Comparison of ENCODE assay signal across 8 mouse cellular contexts in the genomic region with DNA sequence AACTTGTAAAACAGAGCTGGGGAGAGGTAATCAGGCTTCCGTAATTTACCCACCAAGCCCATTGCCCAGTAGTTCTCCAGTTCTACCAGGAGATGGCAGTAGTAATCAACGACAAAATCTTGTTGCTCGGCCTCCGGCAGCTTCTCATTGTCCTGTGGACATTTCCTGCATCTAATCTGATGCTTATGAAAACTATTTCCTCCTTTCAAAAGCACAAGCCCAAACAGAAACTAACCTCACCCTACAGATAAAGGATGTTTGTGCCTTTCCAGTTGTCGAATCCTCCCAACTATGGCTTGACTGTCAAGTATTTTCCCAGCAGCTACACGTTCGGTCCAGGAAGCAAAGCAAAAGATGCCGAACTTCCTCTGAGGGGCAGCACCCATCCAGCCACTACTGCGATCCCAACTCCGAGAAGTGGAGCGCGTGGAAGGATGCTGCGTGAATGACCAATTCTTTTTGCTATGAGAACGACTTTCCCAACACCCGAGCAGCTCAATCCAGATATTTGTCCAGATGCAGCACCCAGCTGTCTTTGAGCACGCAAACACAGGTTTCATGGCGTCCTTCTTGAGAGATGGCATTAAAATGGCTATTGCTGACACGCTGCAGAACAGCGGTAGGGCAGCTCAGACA.
DNase-seq lines count a peak whose midpoint lies in the region; ATAC-seq and TF ChIP-seq lines count a peak whose summit lies in the region.

No protein-coding gene starts in this region.

- no peak overlapping the region for H3K27ac ChIP-seq in forebrain, embryonic 13.5 days
- H3K27ac ChIP-seq in layer of hippocampus, adult 2 months, result peak overlapping the region; percentile 76
- H3K27ac ChIP-seq in neural tube, embryonic 13.5 days (replicated peaks), result no peak overlapping the region

- DNase-seq in CD8-positive naive resting alpha-beta T cell, adult 2 months (ENCODE audit: low read depth in 2 of 2, low spot score in 2 of 2), result peak; percentile 60 to 73
- peak; percentile 59 for DNase-seq in brain, embryonic 18.5 days (ENCODE audit: low read depth, low spot score)
- peak; percentile 74 for DNase-seq in heart, postnatal 4 days
- DNase-seq in layer of hippocampus, adult 2 months (ENCODE audit: low spot score in 2 of 2), result peak; percentile 73 to 78
- DNase-seq in lung, adult 18-20 months, result peak; percentile 74 to 79
- peak; percentile 44 for DNase-seq in testis, postnatal 14 days (ENCODE audit: low spot score)

- peak overlapping the region; percentile 55 for H3K9ac ChIP-seq in forebrain, embryonic 13.5 days
- H3K9ac ChIP-seq in neural tube, embryonic 13.5 days, result peak overlapping the region; percentile 71

- H3K4me2 ChIP-seq in forebrain, embryonic 13.5 days, result peak overlapping the region; percentile 75
- peak overlapping the region; percentile 71 for H3K4me2 ChIP-seq in neural tube, embryonic 13.5 days

- TF ChIP-seq CTCF in layer of hippocampus, adult 2 months (conservative IDR thresholded peaks at IDR 0.05), result peak; percentile 92

- WGBS in forebrain, embryonic 13.5 days, result under 1% methylated on average over 19 of the region's 19 CpGs
- WGBS in neural tube, embryonic 13.5 days, result under 1% methylated on average over 19 of the region's 19 CpGs

- peak overlapping the region; percentile 44 for H3K4me3 ChIP-seq in forebrain, embryonic 13.5 days
- peak overlapping the region; percentile 64 for H3K4me3 ChIP-seq in layer of hippocampus, adult 2 months
- peak overlapping the region; percentile 44 for H3K4me3 ChIP-seq in neural tube, embryonic 13.5 days

- H3K27me3 ChIP-seq in forebrain, embryonic 13.5 days, result peaks cover 53% of the 10 kb centered on the region
- peaks cover 45% of the 10 kb centered on the region for H3K27me3 ChIP-seq in neural tube, embryonic 13.5 days

- ATAC-seq in forebrain, embryonic 13.5 days, result peak; percentile 78
- ATAC-seq in neural tube, embryonic 13.5 days (ENCODE audit: low read depth), result peak; percentile 79

- no peaks in the 10 kb centered on the region for H3K36me3 ChIP-seq in forebrain, embryonic 13.5 days (ENCODE audit: poor library complexity, severe bottlenecking)
- no peaks in the 10 kb centered on the region for H3K36me3 ChIP-seq in neural tube, embryonic 13.5 days

- H3K9me3 ChIP-seq in forebrain, embryonic 13.5 days (replicated peaks), result no peaks in the 10 kb centered on the region
- H3K9me3 ChIP-seq in neural tube, embryonic 13.5 days, result no peaks in the 10 kb centered on the region

- H3K4me1 ChIP-seq in forebrain, embryonic 13.5 days, result 0 out of 2 replicates have a peak, but pooled peaks cover 6% of the 10 kb centered on the region
- H3K4me1 ChIP-seq in neural tube, embryonic 13.5 days (replicated peaks), result peaks cover 5% of the 10 kb centered on the region; the same call in 1 of the 2 replicates
